Mouse (Mus musculus) T-helper 1 cell (primary cell): Measurements from ENCODE around the gene Prdm2.

Source experiments
- in situ Hi-C: fragments of 300-600 bp; cut with MboI, MseI; formaldehyde crosslinking; loops from one replicate; pipeline ENCODE4 v1.15.1; 2025; ENCODE audit warnings: high pct_unique_total_duplicates

The Prdm2 gene

GRCm38 (mm10) chr4:143211584-143212340 is 1.0 kb downstream of the Prdm2 start:
- in situ Hi-C loops, result loop anchor here (5.0 kb wide), 1 partner anchor 49 kb away; no protein-coding TSS in a partner anchor

GRCm38 (mm10) chr4:143209997-143210396 is 2.8 kb downstream of the Prdm2 start:
- in situ Hi-C loops, result loop anchor here (5.0 kb wide), 1 partner anchor 48 kb away; no protein-coding TSS in a partner anchor

GRCm38 (mm10) chr4:143202653-143203052 is 10.1 kb downstream of the Prdm2 start:
- in situ Hi-C loops, result no loop called here

- in situ Hi-C loops, result no loop called here
Observed at GRCm38 (mm10) chr4:143198371-143198770, 14.4 kb downstream of the Prdm2 start.

GRCm38 (mm10) chr4:143197845-143198356 is 14.9 kb downstream of the Prdm2 start:
- in situ Hi-C loops, result no loop called here

GRCm38 (mm10) chr4:143194328-143194727 is 18.5 kb downstream of the Prdm2 start:
- in situ Hi-C loops, result no loop called here

GRCm38 (mm10) chr4:143193164-143193563 is 19.6 kb downstream of the Prdm2 start:
- in situ Hi-C loops, result no loop called here

GRCm38 (mm10) chr4:143191783-143192182 is 21.0 kb downstream of the Prdm2 start:
- in situ Hi-C loops, result no loop called here

- in situ Hi-C loops, result no loop called here
Observed at GRCm38 (mm10) chr4:143190657-143191056, 22.1 kb downstream of the Prdm2 start.

GRCm38 (mm10) chr4:143188571-143189191 is 24.1 kb downstream of the Prdm2 start:
- in situ Hi-C loops, result no loop called here

- in situ Hi-C loops, result no loop called here
Observed at GRCm38 (mm10) chr4:143186066-143186465, 26.7 kb downstream of the Prdm2 start.

- in situ Hi-C loops, result no loop called here
Observed at GRCm38 (mm10) chr4:143185496-143185895, 27.3 kb downstream of the Prdm2 start.

GRCm38 (mm10) chr4:143183141-143183540 is 29.7 kb downstream of the Prdm2 start:
- in situ Hi-C loops, result no loop called here

GRCm38 (mm10) chr4:143180731-143181130 is 32.1 kb downstream of the Prdm2 start:
- in situ Hi-C loops, result no loop called here

- in situ Hi-C loops, result no loop called here
Observed at GRCm38 (mm10) chr4:143171600-143172290, 41.0 kb downstream of the Prdm2 start.

- in situ Hi-C loops, result no loop called here
Observed at GRCm38 (mm10) chr4:143170290-143170689, 42.5 kb downstream of the Prdm2 start.

- in situ Hi-C loops, result no loop called here
Observed at GRCm38 (mm10) chr4:143168093-143168492, 44.7 kb downstream of the Prdm2 start.

- in situ Hi-C loops, result loop anchor here (5.0 kb wide), 1 partner anchor 50 kb away; the partner anchor contains the start of gene Prdm2
Observed at GRCm38 (mm10) chr4:143161619-143162479, 50.9 kb downstream of the Prdm2 start.

- in situ Hi-C loops, result loop anchor here (5.0 kb wide), 1 partner anchor 51 kb away; the partner anchor contains the start of gene Prdm2
Observed at GRCm38 (mm10) chr4:143160826-143161225, 52.0 kb downstream of the Prdm2 start.

GRCm38 (mm10) chr4:143159336-143159735 is 53.5 kb downstream of the Prdm2 start:
- in situ Hi-C loops, result no loop called here

- in situ Hi-C loops, result no loop called here
Observed at GRCm38 (mm10) chr4:143155871-143156270, 56.9 kb downstream of the Prdm2 start.
